Mouse (Mus musculus) heart, postnatal 0 days (tissue): ENCODE results near the gene Nfia.

Source experiments
- CTCF ChIP-seq: IDR thresholded peaks from 2 replicates; pipeline ENCODE4 v1.5.1; 2016; ENCODE audit warnings: antibody characterized with exemption, control low read depth, low read depth
- EP300 ChIP-seq: IDR thresholded peaks from 2 replicates; pipeline ENCODE4 v1.6.1; 2016; ENCODE audit warnings: antibody characterized with exemption, low read depth

GRCm38 (mm10) chr4:97875901-97876300 is 103.4 kb downstream of the Nfia start:
- no peak for TF ChIP-seq CTCF
- TF ChIP-seq EP300: no peak
